Mouse (Mus musculus) kidney, embryonic 15.5 days (tissue): ENCODE results near the gene Col8a2. TPM values are rescaled to one million over a fixed set of nuclear protein-coding genes. Genes with fewer than 3 reads are reported as not detected.

Source experiments
- ATAC-seq: fragments of 200-750 bp; cut with Nextera tagmentation; replicated peaks from 2 replicates; pipeline ENCODE4 v1.8.0; 2017; ENCODE audit warnings: moderate TSS enrichment; ENCODE audit not compliant: low FRiP score
- H3K27ac ChIP-seq: fragments of 300-500 bp; sonication (generic); 2 replicates; pipeline ENCODE4 v1.5.1; 2015; ENCODE audit warnings: mild to moderate bottlenecking, inconsistent platforms
- H3K27me3 ChIP-seq: fragments of 300-500 bp; sonication (generic); 2 replicates; pipeline ENCODE4 v1.6.1; 2015; ENCODE audit warnings: inconsistent platforms
- H3K36me3 ChIP-seq: fragments of 300-500 bp; sonication (generic); 2 replicates; pipeline ENCODE4 v1.6.1; 2015; ENCODE audit warnings: inconsistent platforms
- H3K4me1 ChIP-seq: fragments of 300-500 bp; sonication (generic); 2 replicates; pipeline ENCODE4 v1.6.1; 2015; ENCODE audit warnings: inconsistent platforms
- H3K4me2 ChIP-seq: fragments of 300-500 bp; sonication (generic); 2 replicates; pipeline ENCODE4 v1.6.1; 2015; ENCODE audit warnings: moderate library complexity, mild to moderate bottlenecking, inconsistent platforms
- H3K4me3 ChIP-seq: fragments of 300-500 bp; sonication (generic); replicated peaks from 2 replicates; pipeline ENCODE4 v1.5.1; 2015; ENCODE audit warnings: mild to moderate bottlenecking, inconsistent platforms
- H3K9ac ChIP-seq: fragments of 300-500 bp; sonication (generic); 2 replicates; pipeline ENCODE4 v1.6.1; 2015; ENCODE audit warnings: mild to moderate bottlenecking, inconsistent platforms
- H3K9me3 ChIP-seq: fragments of 300-500 bp; sonication (generic); replicated peaks from 2 replicates; pipeline ENCODE4 v1.6.1; 2016; ENCODE audit warnings: inconsistent platforms
- WGBS: fragments of 180-500 bp; shearing (Covaris S2); methylation state at CpG from one replicate; pipeline ENCODE4 v1.1.7; 2015; ENCODE audit warnings: mixed read lengths; 5-methylcytosine and 5-hydroxymethylcytosine counted together
- polyA plus RNA-seq: library from polyadenylated mRNA; unstranded; fragments of >200 nt; fragmentation: Nextera tagmentation; extraction: Ambion mirVana; gene quantifications from 2 replicates; pipeline ENCODE4 v1.2.1, GENCODE M21; 2015

The Col8a2 gene
- 10.6 and 15.2 TPM in 2 replicates for polyA plus RNA-seq

DNA sequence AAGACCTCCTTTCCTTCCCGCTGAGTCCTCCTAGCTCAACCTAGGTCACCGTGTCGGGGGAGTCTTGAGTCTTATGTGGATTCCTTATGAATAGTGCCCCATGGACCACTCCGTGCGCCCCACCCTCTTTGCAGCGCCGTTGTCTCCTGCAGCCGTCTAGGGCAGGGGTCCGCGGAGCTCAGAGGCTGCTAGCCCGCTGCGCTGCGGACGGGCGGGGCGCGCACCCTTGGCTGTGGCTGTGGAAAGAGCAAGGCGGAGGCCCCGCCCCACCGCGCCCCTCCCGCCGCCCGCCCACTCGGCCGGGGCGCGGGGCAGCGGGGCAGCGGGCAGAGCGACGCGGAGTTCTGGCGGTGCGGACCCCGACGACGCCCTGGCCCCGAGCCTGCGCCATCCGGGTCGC lies at the start of gene Col8a2:
Gene Col8a2, plus strand, starts transcription at position 302 of the 400 bp plus-strand sequence.
- peak; percentile 79 for ATAC-seq
- H3K9ac ChIP-seq, result peak within 1 kb of the TSS; percentile 45
- no peaks in the 10 kb centered on the region for H3K36me3 ChIP-seq
- H3K4me3 ChIP-seq, result peak within 1 kb of the TSS; percentile 52
- H3K9me3 ChIP-seq, result no peaks in the 10 kb centered on the region
- H3K4me2 ChIP-seq, result peak within 1 kb of the TSS; percentile 82
- H3K27me3 ChIP-seq, result peaks cover 60% of the 10 kb centered on the region
- H3K4me1 ChIP-seq, result peaks cover 35% of the 10 kb centered on the region
- WGBS, result 2% methylated on average over 29 of the region's 42 CpGs
- peak within 1 kb of the TSS; percentile 68; the same call in 1 of the 2 replicates for H3K27ac ChIP-seq

DNA sequence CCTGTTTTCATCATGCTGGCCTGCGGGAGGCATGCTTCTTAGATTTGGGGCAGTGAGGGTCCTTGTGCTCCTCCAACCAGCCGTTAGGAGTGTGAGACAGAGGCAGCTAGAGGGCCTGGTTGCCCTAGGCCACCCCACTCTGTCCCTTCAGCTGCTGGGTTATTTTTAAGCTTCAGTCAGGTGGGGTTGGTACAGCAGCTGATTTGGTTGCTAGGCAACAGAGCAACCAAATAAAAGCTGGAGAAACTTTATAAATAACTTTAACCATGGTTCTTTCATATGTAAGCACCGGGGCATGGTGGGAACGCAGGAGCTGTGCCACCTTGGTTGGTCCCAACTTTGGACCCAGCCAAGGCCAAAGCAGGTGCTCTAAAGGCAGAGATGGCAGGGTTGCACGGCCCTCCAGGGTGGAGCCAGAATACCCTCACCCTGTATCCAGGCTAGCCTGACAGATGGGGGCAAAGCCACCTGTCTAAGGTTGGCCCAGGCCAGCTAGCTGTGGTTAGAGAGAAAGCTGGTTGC lies 48.8 kb upstream of the Col8a2 start:
- Histone ChIP-seq H3K36me3 (peaks cover 98% of the 10 kb centered on the region), H3K27ac (no peak overlapping the region), H3K4me2 (no peak overlapping the region), H3K27me3 (no peaks in the 10 kb centered on the region), H3K9ac (no peak overlapping the region), H3K4me1 (peaks cover 28% of the 10 kb centered on the region), H3K9me3 (no peaks in the 10 kb centered on the region), H3K4me3 (no peak overlapping the region)
- WGBS, result 83% methylated on average over 5 of the region's 5 CpGs
- no peak for ATAC-seq

- WGBS, result 86% methylated on average over 13 of the region's 13 CpGs
- no peak overlapping the region for H3K4me3 ChIP-seq
- peaks cover 80% of the 10 kb centered on the region for H3K36me3 ChIP-seq
- H3K4me1 ChIP-seq, result peaks cover 30% of the 10 kb centered on the region
- no peaks in the 10 kb centered on the region for H3K27me3 ChIP-seq
- H3K9ac ChIP-seq, result no peak overlapping the region; the same call in 1 of the 2 replicates
- H3K9me3 ChIP-seq, result no peaks in the 10 kb centered on the region
- no peak overlapping the region for H3K27ac ChIP-seq
- no peak overlapping the region for H3K4me2 ChIP-seq
- no peak for ATAC-seq
These were observed 46.6 kb upstream of the Col8a2 start for GRCm38 (mm10) chr4:126239862-126240475.

DNA sequence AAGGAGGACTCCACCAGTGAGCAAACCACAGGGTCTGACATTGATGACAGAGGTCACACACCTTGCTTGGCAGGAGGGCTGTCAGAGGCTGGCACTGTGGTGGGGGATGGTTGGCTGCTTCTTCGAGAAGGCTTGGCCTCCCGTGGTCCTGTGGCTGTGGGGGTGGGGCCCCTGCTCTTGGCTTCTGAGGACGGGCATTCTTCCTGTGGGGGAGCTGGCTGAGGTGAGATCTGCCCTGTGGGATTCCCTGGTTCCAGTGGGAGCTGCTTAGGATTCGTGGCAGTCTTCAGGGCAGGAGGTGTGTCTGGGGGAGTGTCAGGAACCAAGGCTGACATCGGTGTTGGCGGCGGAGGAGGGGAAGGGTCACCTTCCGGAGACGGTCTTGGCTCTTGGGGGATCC lies 44.6 kb upstream of the Col8a2 start:
- no peak overlapping the region for H3K27ac ChIP-seq
- H3K36me3 ChIP-seq, result peaks cover 71% of the 10 kb centered on the region
- H3K9ac ChIP-seq, result no peak overlapping the region
- WGBS, result 22% methylated on average over 9 of the region's 9 CpGs
- H3K4me1 ChIP-seq, result peaks cover 27% of the 10 kb centered on the region
- no peak overlapping the region for H3K4me3 ChIP-seq
- ATAC-seq, result peak; percentile 27; the same call in 1 of the 2 replicates
- H3K27me3 ChIP-seq, result no peaks in the 10 kb centered on the region
- no peak overlapping the region for H3K4me2 ChIP-seq
- H3K9me3 ChIP-seq, result no peaks in the 10 kb centered on the region

DNA sequence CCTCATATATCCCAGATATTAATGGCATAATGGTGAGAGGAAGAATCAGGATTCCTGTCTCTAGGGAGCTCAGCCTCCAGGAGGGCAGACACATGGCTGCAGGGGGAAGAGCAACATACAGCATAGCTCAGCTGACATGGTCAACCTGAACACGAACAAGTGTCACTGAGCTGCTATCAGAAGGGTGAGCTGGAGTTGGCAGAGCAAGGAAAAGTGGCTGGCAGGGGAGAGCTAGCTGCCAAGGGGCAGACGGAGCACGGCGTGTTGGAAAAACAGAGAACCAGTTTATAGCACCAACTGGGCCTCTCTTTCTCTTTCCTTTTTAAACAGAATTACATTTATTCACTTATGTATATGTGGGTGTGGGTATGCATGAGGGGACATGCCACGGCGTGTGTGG lies 44.1 kb upstream of the Col8a2 start:
- 82% methylated on average over 6 of the region's 6 CpGs for WGBS
- H3K27me3 ChIP-seq, result no peaks in the 10 kb centered on the region
- peaks cover 69% of the 10 kb centered on the region for H3K36me3 ChIP-seq
- H3K9me3 ChIP-seq, result no peaks in the 10 kb centered on the region
- H3K27ac ChIP-seq, result no peak overlapping the region
- H3K4me3 ChIP-seq, result no peak overlapping the region
- H3K4me2 ChIP-seq, result no peak overlapping the region
- H3K9ac ChIP-seq, result no peak overlapping the region
- ATAC-seq, result 0 out of 2 replicates have a peak, but pooled peaks have one; percentile 4
- H3K4me1 ChIP-seq, result peaks cover 24% of the 10 kb centered on the region

DNA sequence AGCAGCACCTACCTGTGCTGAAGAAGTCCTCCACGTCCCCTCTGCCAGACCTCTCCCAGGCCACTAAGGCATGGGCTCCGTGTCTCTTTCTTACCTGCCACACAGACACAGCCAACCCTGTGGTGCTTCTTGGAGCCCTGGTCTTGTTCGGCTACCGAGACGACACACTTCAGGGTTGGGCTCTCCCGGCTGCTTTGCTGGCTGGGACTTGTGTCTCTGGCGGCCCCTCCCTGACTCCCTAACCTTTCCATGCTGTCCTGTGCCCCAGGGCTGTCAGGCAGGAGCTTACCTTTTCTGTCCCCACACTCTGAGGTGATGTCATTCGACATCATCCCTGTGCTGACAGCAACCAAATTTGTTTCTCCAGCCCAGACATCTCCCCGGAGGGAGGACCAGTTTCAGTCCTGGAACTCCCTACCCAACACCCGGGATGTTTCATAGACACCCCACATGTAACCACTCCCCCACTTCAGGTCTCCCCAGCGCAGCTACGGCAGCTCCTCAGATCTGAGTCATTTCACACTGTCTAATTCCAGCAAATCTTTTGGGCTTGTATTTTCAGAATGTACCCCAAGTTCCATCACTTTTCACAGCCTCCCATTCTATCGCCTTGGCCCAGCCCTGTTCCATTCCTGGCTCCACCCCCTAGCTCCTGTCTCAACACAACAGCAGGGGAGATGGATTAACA lies 40.2 kb upstream of the Col8a2 start:
- Histone ChIP-seq H3K9ac (no peak overlapping the region), H3K9me3 (no peaks in the 10 kb centered on the region), H3K4me2 (no peak overlapping the region), H3K27me3 (no peaks in the 10 kb centered on the region), H3K36me3 (peaks cover 42% of the 10 kb centered on the region), H3K4me3 (no peak overlapping the region), H3K27ac (no peak overlapping the region), H3K4me1 (peaks cover 38% of the 10 kb centered on the region)
- no peak for ATAC-seq
- 78% methylated on average over 13 of the region's 13 CpGs for WGBS

- H3K9ac ChIP-seq, result no peak overlapping the region
- peaks cover 44% of the 10 kb centered on the region for H3K4me1 ChIP-seq
- no peak for ATAC-seq
- H3K4me3 ChIP-seq, result no peak overlapping the region
- peaks cover 34% of the 10 kb centered on the region for H3K36me3 ChIP-seq
- 0 out of 2 replicates have a peak overlapping the region, but pooled peaks have one; percentile 13 for H3K27ac ChIP-seq
- no peaks in the 10 kb centered on the region for H3K9me3 ChIP-seq
- H3K4me2 ChIP-seq, result no peak overlapping the region
- 35% methylated on average over 11 of the region's 11 CpGs for WGBS
- no peaks in the 10 kb centered on the region for H3K27me3 ChIP-seq
These were observed 38.2 kb upstream of the Col8a2 start for GRCm38 (mm10) chr4:126248261-126248868.

DNA sequence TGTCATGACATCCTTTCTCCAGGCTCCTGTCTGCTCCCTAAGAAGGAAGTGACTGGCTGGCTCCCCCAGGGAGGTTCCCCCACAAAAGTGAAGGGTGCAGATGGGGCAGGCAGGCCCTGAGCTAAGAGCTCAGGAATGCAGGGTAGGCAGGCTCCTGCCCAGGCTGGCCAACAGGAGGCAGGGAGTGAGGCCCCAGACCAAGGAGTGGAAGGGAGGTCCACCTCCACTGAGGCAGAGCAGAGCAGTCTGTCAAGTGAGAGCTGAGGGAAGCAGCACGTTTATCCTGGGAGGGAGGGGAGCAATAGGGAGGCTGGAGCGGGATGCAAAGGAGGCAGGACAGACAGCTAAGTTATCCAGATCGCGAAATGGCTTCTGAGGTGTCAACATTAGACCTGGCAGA lies 35.9 kb upstream of the Col8a2 start:
- H3K4me2 ChIP-seq, result no peak overlapping the region
- H3K4me1 ChIP-seq, result peaks cover 64% of the 10 kb centered on the region
- ATAC-seq, result no peak
- peak overlapping the region; percentile 29; the same call in 1 of the 2 replicates for H3K9ac ChIP-seq
- H3K4me3 ChIP-seq, result no peak overlapping the region
- H3K36me3 ChIP-seq, result peaks cover 26% of the 10 kb centered on the region
- H3K27me3 ChIP-seq, result no peaks in the 10 kb centered on the region
- 0 out of 2 replicates have a peak overlapping the region, but pooled peaks have one; percentile 32 for H3K27ac ChIP-seq
- no peaks in the 10 kb centered on the region for H3K9me3 ChIP-seq
- WGBS, result 53% methylated on average over 4 of the region's 4 CpGs

DNA sequence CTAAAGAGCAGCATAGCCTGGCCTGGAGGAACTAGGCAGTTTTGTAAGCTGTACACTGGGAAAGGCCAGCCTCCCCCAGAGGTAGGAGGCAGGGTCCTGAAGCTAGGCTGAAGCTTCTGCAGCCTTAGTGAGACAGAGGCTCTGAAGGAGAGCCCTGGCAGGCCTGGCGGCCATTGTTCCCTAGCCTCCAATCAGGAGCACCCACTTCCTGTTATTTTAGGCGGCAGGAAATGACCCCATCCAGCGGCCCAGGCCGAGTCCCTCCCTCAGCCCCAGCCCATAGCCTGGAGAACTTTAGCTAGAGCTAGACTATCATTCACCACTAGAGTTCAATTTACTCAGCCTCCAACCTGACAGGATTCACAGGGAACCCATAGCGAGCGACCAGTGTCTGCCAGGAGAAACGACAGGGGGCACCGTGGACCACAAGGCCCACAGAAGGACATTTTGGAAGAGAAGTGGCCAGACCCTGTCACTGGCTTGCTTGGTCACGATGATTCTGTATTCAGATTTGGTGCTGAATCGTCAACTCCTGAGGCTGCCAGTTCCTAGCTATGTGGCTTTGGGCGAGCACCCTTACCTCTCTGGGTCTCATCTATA lies 34.8 kb upstream of the Col8a2 start:
- no peak overlapping the region; the same call in 1 of the 2 replicates for H3K9ac ChIP-seq
- WGBS, result 55% methylated on average over 11 of the region's 11 CpGs
- peak overlapping the region; percentile 31 for H3K4me2 ChIP-seq

GRCm38 (mm10) chr4:126252411-126253237 lies 34.0 kb upstream of the Col8a2 start:
- Histone ChIP-seq H3K9ac (no peak overlapping the region), H3K27ac (peak overlapping the region; percentile 68), H3K9me3 (no peaks in the 10 kb centered on the region), H3K4me2 (peak overlapping the region; percentile 31), H3K4me3 (no peak overlapping the region), H3K27me3 (no peaks in the 10 kb centered on the region), H3K4me1 (peaks cover 74% of the 10 kb centered on the region), H3K36me3 (peaks cover 14% of the 10 kb centered on the region)
- no peak for ATAC-seq
- WGBS, result 75% methylated on average over 17 of the region's 17 CpGs

More for the DNA sequence above, 34.8 kb upstream of the Col8a2 start:
- ATAC-seq, result no peak
- Histone ChIP-seq H3K36me3 (peaks cover 18% of the 10 kb centered on the region), H3K4me3 (peak overlapping the region; percentile 4; the same call in 1 of the 2 replicates), H3K4me1 (peaks cover 65% of the 10 kb centered on the region), H3K27ac (peak overlapping the region; percentile 68), H3K9me3 (no peaks in the 10 kb centered on the region), H3K27me3 (no peaks in the 10 kb centered on the region)
